Mouse (Mus musculus): ENCODE data around the gene Mtx3.

DNA sequence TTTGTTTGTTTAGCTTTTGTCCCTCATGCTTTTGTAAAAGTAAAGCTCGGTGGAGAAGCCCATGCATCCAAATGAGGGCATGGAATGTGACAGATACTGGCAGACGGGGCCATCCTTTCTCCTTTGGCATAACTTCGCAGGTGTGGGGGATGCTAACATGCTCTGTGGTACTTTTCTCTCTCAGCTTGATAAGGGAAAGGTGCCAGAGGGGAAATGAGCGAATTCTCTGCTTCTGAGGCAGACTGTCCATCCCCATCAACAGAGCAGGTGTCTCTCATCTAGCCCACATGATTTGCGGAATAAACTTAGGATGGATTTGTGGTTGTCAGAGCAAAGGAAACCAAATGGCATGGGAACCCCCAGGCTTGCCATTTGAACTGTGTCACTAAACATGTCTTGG, 61.4 kb downstream of the Mtx3 start:
- TF ChIP-seq CTCF (IDR thresholded peaks at IDR 0.05; ENCODE audit: control insufficient read depth, insufficient read depth, insufficient read length): no peak
- no peak for TF ChIP-seq MYOD1 (IDR thresholded peaks at IDR 0.05; ENCODE audit: control insufficient read depth, insufficient read length, low read depth)
- TF ChIP-seq MAX (IDR thresholded peaks at IDR 0.05): no peak
- no peak for TF ChIP-seq USF1 (IDR thresholded peaks at IDR 0.05; ENCODE audit: low read depth)
- TF ChIP-seq MYOG (IDR thresholded peaks at IDR 0.05; ENCODE audit: control insufficient read depth, extremely low read depth, insufficient read length): no peak
- TF ChIP-seq CEBPB (IDR thresholded peaks at IDR 0.05; ENCODE audit: low read depth): no peak
